ENCODE assay signal across 12 mouse cellular contexts in genomic region chr8:62752725-62753430, GRCm38 (mm10).
DNase-seq lines count a peak whose midpoint lies in the region.
"Had no signal": no experiment of that assay in that cellular context is flagged by ENCODE, and none has a peak within 500 bp of the region (broad histone marks: within the 10 kb centered on the region; RNA-seq: fewer than 3 reads in every experiment).

No protein-coding gene starts in this region.

- intact Hi-C loops in left cerebral cortex, postnatal 4 days (cut with DNase I) = no loop called here
- intact Hi-C loops in left cerebral cortex, postnatal 25 days (cut with DNase I) = no loop called here

- peak; percentile 29 to 30 for DNase-seq in cerebellum, postnatal 10 days
- DNase-seq in cerebellum, adult 11-12 months = no peak
- DNase-seq in left cerebral cortex, postnatal 4 days = peak; percentile 25
- DNase-seq in left cerebral cortex, postnatal 25 days (ENCODE audit: low spot score in 2 of 2) = no peak
- DNase-seq in mesoderm, embryonic 11.5 days (ENCODE audit: low read depth, low spot score) = peak; percentile 2
- DNase-seq in retina, embryonic 14.5 days (ENCODE audit: low spot score) = peak; percentile 21
- DNase-seq in adrenal gland, postnatal 10 days = no peak
- DNase-seq in thymus, postnatal 10 days (ENCODE audit: low spot score in 2 of 2) = no peak
- DNase-seq: adrenal gland, postnatal 36 days; kidney, adult 8-10 months; kidney, postnatal 4 days; thymus, postnatal 25 days had no signal

Comparison
In these comparisons a context has a peak if more than half of its experiments do, and no peak if none do; other contexts are left out.
1. DNase-seq: peak in cerebellum, postnatal 10 days (2 of 2), left cerebral cortex, postnatal 4 days (single experiment), mesoderm, embryonic 11.5 days (single experiment) and retina, embryonic 14.5 days (single experiment); none in cerebellum, adult 11-12 months (single experiment), left cerebral cortex, postnatal 25 days (0 of 2), adrenal gland, postnatal 10 days (single experiment) and thymus, postnatal 10 days (0 of 2).